Mouse (Mus musculus): ENCODE measurements at regions not wholly inside any gene's neighbourhood (a gene's known extent, or its start where the extent isn't known, plus 50 kb on each side); places are given as distances from the start of the nearest gene placed in this dataset.

GRCm38 (mm10) chr8:113317169-113317568, 318.2 kb upstream of the Mon1b start:
- no peak overlapping the region for H3K4me3 ChIP-seq (ENCODE audit: control insufficient read depth in 1 of 2, insufficient read depth in 1 of 2, low read depth in 2 of 2, low read length in 2 of 2)
- H3K27me3 ChIP-seq (ENCODE audit: control insufficient read depth in 1 of 2, insufficient read depth in 2 of 2, low read length in 2 of 2) = no peaks in the 10 kb centered on the region
- H3K9ac ChIP-seq (ENCODE audit: control insufficient read depth, low read depth, low read length, poor library complexity, severe bottlenecking) = no peak overlapping the region
- H3K4me1 ChIP-seq (ENCODE audit: control insufficient read depth in 1 of 2, insufficient read depth in 2 of 2, low read length in 2 of 2) = no peaks in the 10 kb centered on the region
- TF ChIP-seq MEF2A (IDR thresholded peaks at IDR 0.05; ENCODE audit: extremely low read depth, insufficient replicate concordance, low read depth, low read length, poor library complexity, severe bottlenecking) = no peak
- TF ChIP-seq TBP (IDR thresholded peaks at IDR 0.05; ENCODE audit: low read depth, low read length) = no peak
- no peak for TF ChIP-seq RAD21 (IDR thresholded peaks at IDR 0.05; ENCODE audit: low read depth, low read length)
- no peak for TF ChIP-seq USF1 (IDR thresholded peaks at IDR 0.05; ENCODE audit: low read depth, low read length)
- TF ChIP-seq POLR2AphosphoS5 (IDR thresholded peaks at IDR 0.05; ENCODE audit: borderline replicate concordance, low read depth, low read length) = no peak
- no peak for TF ChIP-seq POLR2AphosphoS2 (IDR thresholded peaks at IDR 0.05; ENCODE audit: low read length)
- TF ChIP-seq ZMIZ1 (IDR thresholded peaks at IDR 0.05; ENCODE audit: low read depth, low read length) = no peak
- no peak for TF ChIP-seq ZC3H11A (IDR thresholded peaks at IDR 0.05; ENCODE audit: low read depth, low read length)
- no peaks in the 10 kb centered on the region for H3K36me3 ChIP-seq (ENCODE audit: control insufficient read depth in 1 of 2, insufficient read depth in 2 of 2, low read length in 2 of 2)
- H3K79me2 ChIP-seq (ENCODE audit: control insufficient read depth, insufficient read depth, low read length, poor library complexity) = no peaks in the 10 kb centered on the region
- no peaks in the 10 kb centered on the region for H3K9me3 ChIP-seq (replicated peaks; ENCODE audit: insufficient read depth, low read length)
- DNase-seq (ENCODE audit: low read depth, low spot score) = no peak
- no peak overlapping the region for H3K27ac ChIP-seq (ENCODE audit: control insufficient read depth, low read depth, low read length)

- Histone ChIP-seq H3K27me3 (ENCODE audit: control insufficient read depth in 1 of 2, insufficient read depth in 2 of 2, low read length in 2 of 2) (no peaks in the 10 kb centered on the region), H3K4me1 (ENCODE audit: control insufficient read depth in 1 of 2, insufficient read depth in 2 of 2, low read length in 2 of 2) (no peaks in the 10 kb centered on the region), H3K79me2 (ENCODE audit: control insufficient read depth, insufficient read depth, low read length, poor library complexity) (no peaks in the 10 kb centered on the region), H3K4me3 (ENCODE audit: control insufficient read depth in 1 of 2, insufficient read depth in 1 of 2, low read depth in 2 of 2, low read length in 2 of 2) (no peak overlapping the region), H3K9me3 (replicated peaks; ENCODE audit: insufficient read depth, low read length) (no peaks in the 10 kb centered on the region), H3K27ac (ENCODE audit: control insufficient read depth, low read depth, low read length) (no peak overlapping the region), H3K36me3 (ENCODE audit: control insufficient read depth in 1 of 2, insufficient read depth in 2 of 2, low read length in 2 of 2) (no peaks in the 10 kb centered on the region), H3K9ac (ENCODE audit: control insufficient read depth, low read depth, low read length, poor library complexity, severe bottlenecking) (no peak overlapping the region)
- no peak for DNase-seq (ENCODE audit: low read depth, low spot score)
- no peak for TF ChIP-seq TAL1 (IDR thresholded peaks at IDR 0.05; ENCODE audit: low read length)
These were observed 303.8 kb upstream of the Mon1b start for GRCm38 (mm10) chr8:113331576-113331975.

GRCm38 (mm10) chr8:113341306-113341705, 294.1 kb upstream of the Mon1b start:
- Histone ChIP-seq H3K27me3 (ENCODE audit: control insufficient read depth in 1 of 2, insufficient read depth in 2 of 2, low read length in 2 of 2) (no peaks in the 10 kb centered on the region), H3K9me3 (replicated peaks; ENCODE audit: insufficient read depth, low read length) (no peaks in the 10 kb centered on the region), H3K79me2 (ENCODE audit: control insufficient read depth, insufficient read depth, low read length, poor library complexity) (no peaks in the 10 kb centered on the region), H3K27ac (ENCODE audit: control insufficient read depth, low read depth, low read length) (no peak overlapping the region), H3K4me1 (ENCODE audit: control insufficient read depth in 1 of 2, insufficient read depth in 2 of 2, low read length in 2 of 2) (no peaks in the 10 kb centered on the region), H3K9ac (ENCODE audit: control insufficient read depth, low read depth, low read length, poor library complexity, severe bottlenecking) (no peak overlapping the region), H3K36me3 (ENCODE audit: control insufficient read depth in 1 of 2, insufficient read depth in 2 of 2, low read length in 2 of 2) (no peaks in the 10 kb centered on the region), H3K4me3 (ENCODE audit: control insufficient read depth in 1 of 2, insufficient read depth in 1 of 2, low read depth in 2 of 2, low read length in 2 of 2) (no peak overlapping the region)
- no peak for TF ChIP-seq KAT2A (conservative IDR thresholded peaks at IDR 0.05; ENCODE audit: low read depth, low read length)
- no peak for TF ChIP-seq SIN3A (IDR thresholded peaks at IDR 0.05; ENCODE audit: low read length)
- TF ChIP-seq MXI1 (IDR thresholded peaks at IDR 0.05; ENCODE audit: low read depth, low read length) = no peak
- no peak for TF ChIP-seq POLR2AphosphoS2 (IDR thresholded peaks at IDR 0.05; ENCODE audit: low read length)
- TF ChIP-seq NRF1 (IDR thresholded peaks at IDR 0.05; ENCODE audit: insufficient read depth, low read depth, low read length, poor library complexity, severe bottlenecking) = no peak
- DNase-seq (ENCODE audit: low read depth, low spot score) = no peak
